Mouse (Mus musculus) inflammation-experienced regulatory T-cells, adult 6 months (primary cell): ENCODE data around the gene Trappc2. TPM values are rescaled to one million over a fixed set of nuclear protein-coding genes. Genes with fewer than 3 reads are reported as not detected.

Source experiments
- polyA plus RNA-seq, 3 experiments: library from polyadenylated mRNA; unstranded; fragments of 100-300 nt; shearing (Covaris generic); gene quantifications; one replicate each; pipeline ENCODE4 v1.2.1; 2017

Trappc2 gene
- polyA plus RNA-seq, 3 experiments from 2014 or later, result 31.9 to 40.6 (median 34.5) TPM

Other genes with a start within 250 kb of the Trappc2 start
- 10 to 100 TPM; 25.8 to 61.6 (median 50.7) TPM for gene Gpm6b, start 201.7 kb upstream of the Trappc2 start, polyA plus RNA-seq
- 1 to 10 TPM; 4.5 to 6.5 (median 5.2) TPM for gene Ofd1, start 130 bp downstream of the Trappc2 start, polyA plus RNA-seq
- 10 to 100 TPM; 33.7 to 36.9 (median 33.7) TPM for gene Rab9, start 39.3 kb downstream of the Trappc2 start, polyA plus RNA-seq
- gene Tceanc, start 78.0 kb downstream of the Trappc2 start, polyA plus RNA-seq, result 1 to 10 TPM; 6.7 to 8.6 (median 7.2) TPM
- not detected for gene Egfl6, start 145.1 kb downstream of the Trappc2 start, polyA plus RNA-seq